Mouse (Mus musculus): ENCODE data around the gene Hdgfl3.
A peak's percentile ranks its signal among the peaks of the same experiment; 100 is the strongest.

The Hdgfl3 gene

GRCm38 (mm10) chr7:81904094-81904493 lies 30.2 kb downstream of the Hdgfl3 start:
- DNase-seq (ENCODE audit: low spot score in 2 of 2): no peak

DNA sequence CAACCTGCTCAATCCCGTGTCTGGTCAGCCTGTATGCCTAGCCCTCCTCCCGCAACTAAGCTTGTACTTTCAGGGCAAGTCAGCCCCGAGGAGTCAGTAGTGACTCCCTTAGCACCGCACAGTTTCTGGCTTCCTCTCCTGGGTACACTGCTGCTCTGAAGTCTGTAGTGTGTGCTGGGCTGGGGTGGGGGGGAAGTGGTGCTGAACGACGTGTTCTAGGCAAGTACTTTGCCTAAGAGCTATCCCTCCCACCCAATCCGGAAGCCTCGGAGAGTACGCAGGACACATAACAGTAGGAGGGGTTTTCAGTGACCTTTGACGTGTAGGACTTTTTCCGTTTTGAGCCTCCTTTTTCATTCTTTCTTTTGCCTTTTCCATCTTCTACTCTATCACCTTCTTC lies 34.9 kb downstream of the Hdgfl3 start:
- DNase-seq (ENCODE audit: low spot score in 2 of 2): no peak

- DNase-seq (ENCODE audit: low spot score in 2 of 2): no peak
These were observed 49.1 kb downstream of the Hdgfl3 start for GRCm38 (mm10) chr7:81885128-81885527.

- DNase-seq (ENCODE audit: low spot score in 2 of 2): no peak
These were observed 52.7 kb downstream of the Hdgfl3 start for GRCm38 (mm10) chr7:81881600-81881999.

DNA sequence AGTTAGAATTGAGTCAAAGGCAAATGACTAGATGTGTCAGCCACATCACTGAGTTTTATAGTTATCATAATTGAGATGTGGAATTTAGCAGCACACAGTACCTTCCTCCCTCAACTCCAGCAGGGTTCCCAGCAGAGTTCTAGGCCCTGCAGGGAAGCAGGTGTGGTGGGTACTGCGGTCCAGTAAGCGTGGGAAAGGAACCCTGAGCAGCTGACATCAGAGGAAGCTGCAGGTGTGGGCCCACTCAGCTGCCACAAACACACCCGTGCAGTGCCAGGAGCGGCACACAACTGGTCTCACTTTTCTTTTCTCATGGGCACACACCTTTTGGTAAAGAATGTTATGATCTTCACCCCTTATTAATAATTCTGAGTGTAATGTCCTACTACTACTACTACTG lies 53.5 kb downstream of the Hdgfl3 start:
- no peak for DNase-seq (ENCODE audit: low spot score in 2 of 2)

GRCm38 (mm10) chr7:81880286-81880685 lies 54.0 kb downstream of the Hdgfl3 start:
- DNase-seq (ENCODE audit: low spot score in 2 of 2): no peak

DNA sequence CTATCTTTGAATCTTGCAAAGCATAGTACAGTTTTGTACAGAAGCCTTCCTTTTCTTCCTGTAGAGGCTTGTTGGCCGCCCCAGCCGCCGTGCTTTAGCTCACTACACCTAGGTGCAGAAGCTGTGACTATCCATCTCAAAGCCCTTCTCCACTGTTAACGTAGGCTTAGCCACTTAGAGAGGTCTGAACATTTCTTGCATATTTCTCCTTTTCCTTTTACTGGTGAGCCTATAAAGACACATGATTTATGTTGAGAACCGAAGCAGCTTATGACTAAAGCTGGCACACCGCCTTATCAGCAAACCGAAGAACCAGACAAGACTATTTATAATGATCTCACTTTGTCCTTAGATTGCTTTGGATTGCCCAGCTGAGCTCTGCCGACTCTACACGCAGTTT lies 58.9 kb downstream of the Hdgfl3 start:
- no peak for DNase-seq (ENCODE audit: low spot score in 2 of 2)

DNA sequence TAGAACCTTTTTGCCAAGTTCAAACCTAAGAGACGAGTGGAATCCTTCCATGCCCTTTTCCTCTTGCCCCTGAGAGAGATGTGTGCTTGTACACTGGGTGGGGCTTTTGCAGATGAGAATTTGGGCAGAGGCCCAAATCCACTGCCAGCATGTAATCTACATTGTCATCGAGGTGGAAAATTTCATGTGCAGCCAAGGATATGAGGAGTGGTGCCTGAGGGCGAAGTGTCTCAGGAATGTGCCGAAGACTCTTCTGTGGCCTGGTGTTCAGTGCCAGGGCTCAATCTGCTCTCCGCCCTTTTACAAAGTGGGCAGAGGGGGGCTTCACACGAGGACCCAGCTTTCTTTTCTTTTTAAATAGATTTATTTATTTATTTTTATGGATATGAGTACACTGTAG lies 59.6 kb downstream of the Hdgfl3 start:
- no peak for DNase-seq (ENCODE audit: low spot score in 2 of 2)

- no peak for DNase-seq (ENCODE audit: low spot score in 2 of 2)
These were observed 60.5 kb downstream of the Hdgfl3 start for GRCm38 (mm10) chr7:81873807-81874206.

- no peak for DNase-seq (ENCODE audit: low spot score in 2 of 2)
These were observed 61.7 kb downstream of the Hdgfl3 start for GRCm38 (mm10) chr7:81872493-81873013.

DNA sequence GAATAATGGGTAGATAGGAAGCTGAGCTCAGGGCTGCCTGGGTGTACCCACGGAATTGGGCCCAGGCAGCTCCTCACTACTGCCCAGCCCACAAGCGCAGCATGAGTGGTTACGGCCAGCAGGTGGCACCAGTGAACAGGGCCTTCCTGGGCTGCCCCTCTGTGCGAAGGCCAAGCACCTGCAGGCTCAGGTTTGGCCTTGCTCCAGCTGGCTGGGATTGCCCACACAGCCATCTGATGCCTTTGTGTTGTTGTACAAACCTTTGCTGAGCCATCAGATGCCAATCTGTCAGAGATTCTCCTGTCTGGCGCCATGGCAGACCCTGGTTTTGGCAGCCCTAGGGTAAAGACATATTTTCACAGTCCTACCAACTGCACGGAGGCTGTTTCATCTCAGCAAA lies 66.1 kb downstream of the Hdgfl3 start:
- DNase-seq (ENCODE audit: low spot score in 2 of 2): peak; percentile 62 to 83

GRCm38 (mm10) chr7:81867231-81867930 lies 66.9 kb downstream of the Hdgfl3 start:
- peak in 1 of 2 experiments; percentile 56 for DNase-seq (ENCODE audit: low spot score in 2 of 2)

DNA sequence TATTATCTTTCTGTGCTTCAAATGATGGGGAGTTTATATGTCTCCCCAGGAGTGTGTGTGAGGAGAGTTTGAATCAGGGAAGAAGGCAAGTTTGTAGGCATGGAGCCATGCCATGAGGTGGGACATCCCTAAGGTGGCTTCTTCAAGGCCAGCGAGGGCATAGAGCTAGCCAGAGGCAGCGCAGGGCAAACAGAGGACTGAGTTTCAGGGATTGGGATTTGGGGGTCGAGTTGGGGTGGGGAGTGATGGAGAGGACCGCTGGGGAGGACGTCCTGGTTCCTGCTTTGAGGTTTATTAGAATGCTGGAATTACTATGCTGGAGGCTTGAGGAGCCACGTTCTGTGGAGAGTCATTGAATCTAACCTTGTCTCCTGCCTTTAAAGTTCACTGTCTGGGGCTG lies 68.3 kb downstream of the Hdgfl3 start:
- DNase-seq (ENCODE audit: low spot score in 2 of 2): no peak

DNA sequence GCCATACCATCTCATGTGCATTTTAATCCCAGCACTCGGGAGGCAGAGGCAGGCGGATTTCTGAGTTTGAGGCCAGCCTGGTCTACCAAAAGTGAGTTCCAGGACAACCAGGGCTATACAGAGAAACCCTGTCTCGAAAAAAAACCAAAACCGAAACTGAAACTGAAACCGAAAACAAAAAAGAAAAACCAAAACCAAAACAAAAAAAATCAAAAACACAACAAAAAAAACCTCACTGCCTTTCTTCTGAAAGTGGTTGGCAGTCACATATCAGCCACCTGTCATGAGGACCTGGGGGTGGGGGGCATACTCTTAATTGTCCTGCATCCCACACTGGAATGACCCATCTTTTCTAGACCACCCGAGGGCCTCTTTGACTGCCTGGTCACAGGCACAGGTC lies 69.7 kb downstream of the Hdgfl3 start:
- no peak for DNase-seq (ENCODE audit: low spot score in 2 of 2)

GRCm38 (mm10) chr7:81862587-81863583 lies 71.4 kb downstream of the Hdgfl3 start:
- peak; percentile 69 to 81 for DNase-seq (ENCODE audit: low spot score in 2 of 2)

GRCm38 (mm10) chr7:81861921-81862320 lies 72.4 kb downstream of the Hdgfl3 start:
- no peak for DNase-seq (ENCODE audit: low spot score in 2 of 2)

DNA sequence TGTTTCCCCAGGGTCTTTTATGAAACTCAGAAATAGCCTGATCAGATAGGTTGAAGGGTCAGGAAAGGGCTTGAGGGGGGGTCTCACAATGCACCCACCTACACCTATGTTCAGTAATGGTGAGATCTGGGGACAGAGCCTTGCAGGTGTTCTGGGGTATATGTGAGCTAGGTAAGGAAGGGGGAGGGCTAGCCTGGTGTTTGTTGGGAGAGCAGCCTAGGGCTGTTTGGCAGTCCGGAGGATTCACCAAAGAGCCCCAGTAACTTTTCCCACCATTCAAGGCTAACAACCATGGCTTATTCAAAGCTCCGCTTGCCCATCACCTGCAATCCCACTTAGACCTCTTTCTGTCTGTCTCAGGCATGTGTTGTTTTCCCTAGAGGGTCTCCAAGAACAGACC lies 72.8 kb downstream of the Hdgfl3 start:
- DNase-seq (ENCODE audit: low spot score in 2 of 2): no peak

GRCm38 (mm10) chr7:81860996-81861395 lies 73.3 kb downstream of the Hdgfl3 start:
- DNase-seq (ENCODE audit: low spot score in 2 of 2): peak in 1 of 2 experiments; percentile 37

- DNase-seq (ENCODE audit: low spot score in 2 of 2): peak in 1 of 2 experiments; percentile 47
These were observed 74.2 kb downstream of the Hdgfl3 start for GRCm38 (mm10) chr7:81860071-81860470.

- peak; percentile 43 to 74 for DNase-seq (ENCODE audit: low spot score in 2 of 2)
These were observed 75.1 kb downstream of the Hdgfl3 start, which contains the start of gene Tm6sf1 for GRCm38 (mm10) chr7:81858968-81859721. Tm6sf1 (plus strand) TSS chr7:81859001.

DNA sequence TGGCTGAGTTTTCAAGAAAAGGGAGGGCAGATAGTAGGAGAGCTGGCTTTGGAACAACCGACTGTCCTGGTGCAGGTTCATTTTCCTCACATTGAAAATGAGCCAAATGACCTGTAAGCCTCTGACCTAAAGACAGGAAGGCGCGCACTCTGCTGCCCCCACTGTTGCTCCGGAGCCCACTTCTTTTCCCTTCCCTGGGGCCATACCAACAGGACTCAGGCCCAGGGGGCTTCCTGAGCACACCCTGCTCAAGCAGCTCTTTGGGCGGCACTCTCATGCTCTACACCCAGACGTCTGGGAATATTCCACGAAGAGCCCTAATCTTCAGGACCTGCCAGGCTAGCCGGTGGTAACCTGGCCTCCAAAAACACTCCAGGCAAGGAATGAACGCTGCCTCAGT lies 76.0 kb downstream of the Hdgfl3 start:
- no peak for DNase-seq (ENCODE audit: low spot score in 2 of 2)

- no peak for DNase-seq (ENCODE audit: low spot score in 2 of 2)
These were observed 78.1 kb downstream of the Hdgfl3 start for GRCm38 (mm10) chr7:81856221-81856620.

Data from spleen, postnatal 4 days (tissue).